Mouse (Mus musculus) right cerebral cortex, postnatal 14 days (tissue): ENCODE measurements around the gene Fuca2.
"Not testable (repeated sequence)": the region's sequence is repeated elsewhere in the genome, so short reads cannot be mapped to it uniquely, and the experiment has no call there.

Experiments used
- DNase-seq: peaks from one replicate; pipeline ENCODE4 v3.0.0; 2022

Gene Fuca2

DNA sequence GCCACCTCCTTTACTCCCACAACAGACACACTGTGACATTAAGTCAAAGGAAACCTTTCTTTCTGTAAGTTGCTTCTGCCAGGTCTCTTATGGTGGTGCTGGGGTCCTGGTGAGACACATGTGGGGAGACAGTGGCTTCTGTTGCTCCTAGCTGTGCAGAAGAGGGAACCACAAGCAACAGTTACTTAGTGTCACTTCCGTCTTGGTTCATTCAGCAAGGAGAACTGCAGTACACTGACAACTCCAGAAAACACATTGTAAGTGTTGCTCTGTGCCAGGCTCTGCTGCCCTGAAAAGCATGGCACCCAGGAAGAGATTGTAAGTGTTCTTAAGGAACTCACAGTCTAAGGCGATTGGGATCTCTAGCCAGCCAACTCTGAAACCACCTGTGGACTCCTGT, at the start of gene Fuca2:
Gene Fuca2 (plus strand): TSS at position 210 of the 400 bp plus-strand sequence.
- no peak for DNase-seq

DNA sequence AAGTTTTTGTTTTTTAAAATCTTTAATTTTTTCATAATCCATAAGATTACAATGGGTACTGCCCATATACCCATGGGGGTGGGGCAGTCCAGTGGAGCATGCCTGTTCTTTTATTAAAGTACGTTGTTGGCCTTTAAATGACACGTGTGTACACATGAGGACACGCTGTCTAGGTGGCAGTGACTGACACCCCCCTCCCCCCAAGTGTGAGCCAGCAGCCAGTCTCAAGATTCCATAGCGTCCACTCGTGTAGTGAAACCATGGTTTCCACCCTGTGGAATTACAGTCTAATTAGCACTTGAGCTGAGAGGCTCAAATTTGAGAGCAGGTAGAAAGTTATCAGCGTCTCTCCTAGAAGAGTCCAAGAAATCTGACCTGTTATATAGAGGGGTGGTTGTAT, 47.7 kb upstream of the Fuca2 start:
- no peak for DNase-seq

DNA sequence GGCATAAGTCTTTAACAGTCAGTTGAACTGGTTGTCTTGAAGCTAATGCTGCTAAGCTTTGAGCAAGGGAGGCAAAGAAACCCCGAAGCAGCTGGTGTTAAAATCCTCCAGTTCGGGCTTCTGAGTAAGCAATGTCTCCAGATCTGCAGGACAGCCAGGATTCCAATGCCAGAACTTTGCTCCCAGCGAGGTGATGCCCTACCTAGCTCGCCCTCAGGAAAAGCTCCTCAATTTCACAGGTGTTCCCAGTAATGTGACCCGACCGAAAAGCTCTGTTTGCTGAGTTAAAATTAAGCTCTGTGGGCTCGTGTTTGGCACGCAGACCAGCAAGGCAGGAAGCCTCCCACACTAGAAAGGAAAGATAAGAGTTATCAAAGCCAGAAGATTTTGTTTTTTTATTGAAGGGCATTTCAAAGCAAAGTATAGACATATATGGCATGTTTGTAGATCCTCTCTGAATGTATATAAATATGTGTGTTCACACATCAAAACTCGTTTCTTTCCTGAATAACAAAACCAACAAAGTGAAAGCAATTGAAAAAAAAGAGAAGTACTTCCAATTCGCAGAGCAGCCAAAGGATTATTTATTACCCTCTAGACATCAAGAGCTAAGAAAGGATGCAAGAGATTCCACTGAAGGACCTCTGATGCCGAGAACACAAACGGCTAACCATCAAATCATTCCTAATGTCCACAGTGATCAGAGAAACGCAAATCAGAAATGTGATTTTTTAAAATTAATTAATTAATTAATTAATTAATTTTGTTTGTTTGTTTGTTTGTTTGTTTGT, 45.9 kb upstream of the Fuca2 start:
- no peak for DNase-seq

DNA sequence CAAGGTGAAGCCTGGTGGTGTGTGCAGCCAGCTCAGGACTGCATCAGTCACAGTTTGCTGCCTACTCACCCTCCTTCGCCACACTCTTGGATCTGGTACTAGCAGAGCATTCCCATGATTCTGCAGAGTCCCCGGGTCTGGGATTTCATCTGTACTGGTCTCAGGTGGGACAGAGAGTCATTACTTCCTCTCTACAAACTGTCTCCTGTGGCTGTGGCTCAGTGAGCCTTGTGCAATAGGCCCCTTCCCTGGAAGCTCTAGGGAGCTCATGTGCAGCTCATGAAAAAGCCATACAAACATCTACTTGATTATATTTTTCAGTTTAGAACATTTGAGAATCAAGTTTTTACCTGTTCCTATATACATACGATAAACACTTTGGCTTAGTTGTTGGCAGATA, 35.0 kb upstream of the Fuca2 start:
- not testable (repeated sequence) for DNase-seq

DNA sequence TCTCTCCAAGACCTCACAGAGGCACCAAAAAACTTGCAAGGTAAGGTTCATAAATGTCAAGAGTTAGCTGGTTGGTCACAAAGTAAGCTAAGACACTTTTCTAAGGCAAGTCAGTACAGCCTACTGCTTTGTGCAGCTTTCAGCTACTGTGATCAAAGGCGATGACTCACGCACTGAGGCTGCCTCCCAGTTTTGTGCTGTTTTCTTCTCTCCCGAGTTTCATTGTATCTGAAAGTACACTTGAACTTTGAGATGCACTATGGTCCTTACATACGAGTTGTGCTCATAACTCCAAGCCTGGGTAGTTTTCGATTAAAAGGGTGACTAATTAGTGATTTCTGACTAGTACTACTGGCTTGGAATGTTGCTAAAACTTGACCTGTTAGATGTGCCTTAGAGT, 32.4 kb upstream of the Fuca2 start:
- DNase-seq, result no peak

DNA sequence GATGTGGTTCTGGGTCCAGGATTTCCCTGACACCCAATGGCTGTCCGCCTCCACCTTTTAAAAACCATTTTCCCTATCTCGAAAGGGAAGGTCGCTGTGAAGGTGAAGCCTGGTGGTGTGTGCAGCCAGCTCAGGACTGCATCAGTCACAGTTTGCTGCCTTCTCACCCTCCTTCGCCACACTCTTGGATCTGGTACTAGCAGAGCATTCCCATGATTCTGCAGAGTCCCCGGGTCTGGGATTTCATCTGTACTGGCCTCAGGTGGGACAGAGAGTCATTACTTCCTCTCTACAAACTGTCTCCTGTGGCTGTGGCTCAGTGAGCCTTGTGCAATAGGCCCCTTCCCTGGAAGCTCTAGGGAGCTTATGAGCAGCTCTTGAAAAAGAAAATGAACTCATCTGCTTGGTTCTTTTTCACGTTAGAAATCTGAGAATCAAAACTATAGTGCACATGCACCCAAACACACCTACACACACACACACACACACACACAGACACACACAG, 31.3 kb upstream of the Fuca2 start:
- not testable (repeated sequence) for DNase-seq

DNA sequence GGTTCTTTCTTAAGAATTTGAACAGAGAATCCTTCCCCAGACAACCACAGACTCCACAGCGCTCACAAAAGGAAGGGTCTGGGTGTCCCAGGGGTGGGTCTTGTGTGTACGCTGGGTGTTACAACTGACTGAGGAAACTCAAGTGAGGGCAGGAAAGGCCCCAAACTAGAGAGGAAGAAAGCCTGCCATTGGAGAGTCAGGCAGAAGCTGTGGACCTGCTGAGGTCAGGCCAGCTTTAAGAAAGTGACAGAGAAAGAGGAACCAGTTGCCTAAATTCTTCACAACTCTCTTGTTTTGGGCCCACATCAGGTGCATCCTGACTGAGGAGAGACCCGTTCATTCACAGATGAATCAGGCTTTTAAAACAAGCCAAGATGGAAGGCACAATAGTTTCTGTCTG, 29.1 kb upstream of the Fuca2 start:
- DNase-seq, result no peak

DNA sequence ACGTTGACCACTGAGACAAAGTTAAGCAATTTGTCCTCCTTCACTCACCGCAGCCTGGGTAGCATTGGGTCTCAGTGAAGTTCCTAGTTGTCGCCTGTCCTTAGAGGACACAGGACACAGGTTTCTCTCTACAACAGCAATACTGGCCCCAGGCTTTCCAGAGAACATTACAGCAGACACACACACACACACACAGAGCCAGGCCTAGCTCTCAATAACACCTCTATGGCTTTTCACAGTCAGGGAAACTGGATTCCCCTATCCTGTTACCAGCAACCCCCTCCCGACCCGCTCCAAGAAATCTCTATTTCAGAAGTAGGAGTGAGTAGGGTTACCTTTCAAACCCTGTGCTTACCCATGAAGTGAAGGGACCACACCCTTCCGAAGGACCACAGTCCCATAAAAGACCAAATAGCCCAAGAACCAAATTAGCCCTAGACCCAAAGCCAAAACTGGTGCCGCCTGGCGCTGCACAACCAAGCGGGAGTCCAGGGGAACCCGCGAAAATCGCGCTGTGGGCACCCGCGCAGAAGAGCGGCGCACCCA, 26.0 kb upstream of the Fuca2 start:
- DNase-seq, result peak; percentile 25

DNA sequence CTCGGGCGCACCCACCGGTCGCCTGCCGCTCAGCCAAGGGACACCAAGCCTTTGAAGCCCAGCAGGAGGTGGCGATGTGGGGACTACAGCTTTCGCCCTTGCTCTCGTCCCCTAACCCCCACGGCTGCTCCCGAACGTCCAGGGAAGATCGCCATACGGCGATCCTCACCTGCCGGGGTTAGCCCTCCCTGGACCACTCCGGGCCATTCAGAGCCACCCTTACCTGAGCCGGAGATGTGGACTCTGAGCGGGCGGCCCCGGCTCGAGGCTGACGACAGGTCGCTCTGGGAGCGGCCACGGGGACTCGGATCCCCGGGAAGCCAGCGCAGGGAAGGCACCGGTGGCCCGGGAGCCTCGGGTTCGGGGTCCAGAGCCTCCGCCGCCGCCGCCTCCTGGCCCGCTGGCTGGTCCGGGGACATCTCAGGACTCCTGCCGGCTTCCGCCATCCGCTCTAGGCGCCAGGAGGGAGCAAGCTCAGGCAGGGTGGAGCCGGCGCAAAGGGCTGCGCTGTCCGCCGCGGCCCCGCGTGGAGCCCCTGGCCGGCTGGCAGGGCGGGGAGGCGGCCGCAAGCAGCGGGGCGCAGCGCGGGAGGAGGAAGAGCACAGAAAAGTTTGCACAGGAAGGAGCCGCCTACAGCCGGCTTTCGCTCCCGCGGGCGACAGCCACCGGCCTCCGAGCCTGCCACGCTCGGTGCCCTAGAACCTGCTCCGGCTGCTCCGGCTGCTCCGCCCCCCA, 25.3 kb upstream of the Fuca2 start, which contains the start of gene Phactr2:
Gene Phactr2 (minus strand): TSS at position 580 of the 735 bp plus-strand sequence.
- peak; percentile 29 for DNase-seq

DNA sequence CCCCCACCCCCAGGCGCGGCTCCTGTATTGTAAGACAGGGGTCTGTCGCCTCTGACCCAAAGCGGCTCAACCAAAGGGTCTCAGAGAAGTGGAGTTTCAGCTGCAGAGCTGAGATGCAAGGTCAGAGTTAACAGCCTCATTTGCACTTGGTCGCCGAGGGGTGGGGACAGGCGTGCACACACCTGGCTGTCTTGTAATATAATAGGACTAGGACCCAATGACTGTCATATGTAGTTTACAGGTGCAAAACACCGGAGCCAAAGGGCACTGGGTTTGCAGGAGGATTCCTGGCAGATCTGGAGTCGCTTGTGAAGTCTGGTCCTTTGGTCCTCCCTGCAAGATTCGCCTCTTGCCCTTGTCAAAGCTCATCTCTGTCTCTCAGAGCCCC, 24.8 kb upstream of the Fuca2 start:
- DNase-seq, result no peak

DNA sequence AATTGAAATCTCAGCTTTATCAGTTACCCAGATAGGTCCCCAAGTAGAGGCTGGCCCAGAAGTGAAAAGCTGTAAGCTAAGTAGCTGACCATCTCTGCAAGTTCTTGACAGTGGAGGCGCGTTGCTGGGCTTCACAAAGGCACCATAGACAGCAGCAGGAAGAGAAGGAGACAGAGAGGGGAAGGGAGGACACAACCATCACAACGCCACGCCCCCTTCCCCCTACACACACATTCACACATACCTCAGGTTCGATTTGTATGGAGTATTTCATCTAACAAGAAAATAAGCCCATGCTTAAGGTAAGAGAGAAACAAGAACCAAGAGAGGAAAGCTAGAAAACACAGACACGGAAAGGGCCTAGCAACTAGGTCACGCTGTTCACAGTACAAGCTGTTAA, 24.2 kb upstream of the Fuca2 start:
- DNase-seq, result no peak

DNA sequence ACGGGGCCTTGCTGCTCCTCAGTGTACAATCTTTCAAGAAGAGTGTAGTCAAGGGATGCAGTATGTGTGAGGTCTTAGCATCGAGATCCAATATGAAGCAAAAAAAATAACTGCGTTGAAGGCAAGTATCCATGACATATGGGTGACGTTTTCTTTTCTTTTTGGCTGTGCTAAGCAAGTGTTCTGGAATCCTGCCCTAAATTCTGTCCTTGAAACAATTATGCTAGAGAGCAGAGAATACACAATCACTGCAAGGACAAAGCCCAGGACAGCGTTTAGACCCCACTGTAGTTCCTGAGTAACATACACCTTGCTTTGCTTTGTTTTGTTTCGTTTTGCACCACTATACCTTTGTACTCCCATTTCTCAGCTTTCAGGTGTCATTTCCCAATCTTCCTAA, 20.0 kb upstream of the Fuca2 start:
- DNase-seq, result no peak

DNA sequence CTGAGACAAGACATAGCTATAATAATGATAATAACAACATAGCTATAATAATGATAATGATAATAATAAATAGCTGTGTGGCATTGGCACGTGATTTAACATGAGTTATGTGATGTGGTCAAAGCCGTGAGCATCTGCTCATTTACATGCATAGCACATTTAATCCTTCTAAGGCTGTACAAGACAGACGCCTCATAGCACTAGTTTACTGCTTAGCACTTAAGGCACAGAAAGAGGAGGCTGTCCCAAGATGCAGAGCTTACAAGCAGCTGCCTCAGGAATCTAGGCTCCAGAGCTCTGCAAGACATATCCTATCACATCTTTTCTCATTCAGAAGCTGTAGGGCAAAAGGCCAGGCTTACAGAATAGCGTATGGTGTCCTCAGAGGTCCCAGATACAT, 13.4 kb upstream of the Fuca2 start:
- DNase-seq, result no peak

DNA sequence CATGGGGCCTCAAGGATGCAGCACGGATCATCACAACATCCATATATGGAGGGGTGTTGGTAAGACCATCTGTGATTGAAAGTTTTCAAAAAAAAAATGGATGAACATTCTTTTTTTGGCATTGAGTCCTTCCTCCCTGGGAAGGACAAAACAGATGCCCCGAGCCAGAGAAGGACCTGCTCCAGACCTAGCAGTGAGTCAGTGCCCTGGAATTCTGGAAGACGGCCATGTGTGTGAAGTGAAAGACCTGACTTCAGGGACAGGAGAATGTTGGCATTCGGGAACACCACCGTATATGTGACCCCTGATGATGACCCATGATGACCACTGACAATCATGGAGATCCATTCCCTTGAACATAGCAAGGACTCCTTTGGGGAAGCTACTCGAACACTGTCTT, 9.7 kb upstream of the Fuca2 start:
- no peak for DNase-seq

DNA sequence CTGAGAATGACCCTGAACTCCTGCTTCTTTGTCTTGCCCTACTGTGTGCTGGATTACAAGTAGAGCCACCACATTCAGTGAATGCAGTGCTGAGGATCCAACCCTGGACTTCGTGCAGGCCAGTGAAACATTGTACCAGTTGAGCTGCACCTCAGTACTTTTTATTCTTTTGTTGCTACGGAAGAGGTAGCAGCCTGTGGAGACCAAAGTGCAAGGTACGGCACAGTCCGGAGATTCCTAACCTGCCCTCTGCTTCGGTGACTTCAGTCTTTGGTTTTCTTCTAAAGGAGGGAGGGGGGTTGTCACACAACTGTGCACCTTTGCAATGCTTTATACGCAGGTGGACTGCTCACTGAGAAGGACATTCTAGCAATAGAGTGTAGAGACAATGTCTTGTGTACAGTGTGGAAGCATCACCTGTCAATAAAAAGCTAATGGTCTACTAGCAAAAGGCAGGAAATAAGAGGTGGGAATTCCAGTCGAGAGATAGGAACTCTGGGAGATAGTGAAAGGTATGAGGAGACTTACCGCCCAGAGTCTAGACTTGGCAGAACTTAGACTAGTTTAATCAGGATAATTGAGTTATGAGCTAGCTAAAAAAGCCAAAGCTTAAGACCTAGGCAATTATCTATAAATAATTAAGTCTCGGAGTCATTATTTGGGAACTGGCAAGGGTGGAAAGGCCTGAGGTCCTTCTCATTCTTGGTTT, 5.2 kb upstream of the Fuca2 start:
- no peak for DNase-seq

DNA sequence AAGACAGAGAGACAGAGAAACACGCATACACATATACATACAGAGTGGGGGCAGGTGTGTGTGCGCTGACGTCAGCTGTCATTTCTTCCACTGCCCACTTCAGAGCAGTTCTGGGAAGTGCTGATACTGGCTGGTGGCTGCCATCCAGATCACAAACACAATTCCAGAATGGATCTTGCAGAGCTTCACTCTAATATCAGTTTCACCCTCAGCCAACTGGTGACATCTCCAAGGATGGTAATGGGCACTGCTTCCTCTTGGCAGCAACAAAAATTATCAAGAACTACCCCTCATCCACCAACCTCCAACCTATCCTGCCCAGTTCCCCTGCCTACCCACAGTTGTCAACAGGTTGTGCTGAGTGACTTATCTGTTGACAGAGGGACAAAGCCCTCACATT, 3.0 kb upstream of the Fuca2 start:
- DNase-seq, result no peak

DNA sequence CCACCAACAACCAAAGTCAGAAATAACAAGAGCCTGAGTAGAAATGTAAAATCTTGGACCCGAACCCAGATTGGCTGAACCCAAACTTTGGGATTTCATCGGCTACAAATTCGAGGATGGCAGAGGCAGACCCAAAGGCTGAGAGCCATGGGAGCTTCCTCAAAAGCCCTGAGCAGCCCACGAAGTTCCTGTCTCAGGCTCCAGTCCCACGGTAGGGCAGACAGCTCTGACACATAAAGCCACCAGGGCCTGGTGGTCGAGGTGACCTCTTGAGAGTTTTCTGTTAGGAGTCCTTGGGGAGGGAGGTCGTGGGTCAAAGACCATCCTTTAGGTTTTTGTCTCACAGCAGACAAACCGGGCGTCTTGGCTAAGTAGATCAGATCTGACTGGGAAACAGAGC, 1.1 kb downstream of the Fuca2 start:
- DNase-seq, result no peak

DNA sequence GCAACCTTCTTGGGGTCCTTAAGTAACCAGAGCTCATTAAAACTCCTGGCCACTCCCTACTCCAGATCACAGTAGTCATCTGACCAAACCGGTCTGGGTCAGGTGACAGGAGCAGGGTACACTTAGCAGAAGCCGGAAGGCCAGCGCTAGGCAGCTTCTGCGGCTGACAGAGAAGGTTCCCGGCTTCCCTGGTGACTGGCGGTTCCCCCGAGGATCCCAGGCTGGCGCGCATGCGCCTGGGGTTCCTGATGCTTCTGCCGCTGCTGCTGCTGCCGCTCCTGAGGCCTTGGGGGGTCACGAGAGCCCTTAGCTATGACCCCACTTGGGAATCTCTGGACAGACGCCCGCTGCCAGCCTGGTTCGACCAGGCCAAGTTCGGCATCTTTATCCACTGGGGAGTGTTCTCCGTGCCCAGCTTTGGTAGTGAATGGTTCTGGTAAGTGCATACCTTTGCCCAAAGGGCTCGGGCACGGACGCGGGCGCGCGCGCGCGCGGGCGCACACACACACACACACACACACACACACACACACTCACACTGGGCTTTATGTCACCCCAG, 1.7 kb downstream of the Fuca2 start:
- peak; percentile 86 for DNase-seq

DNA sequence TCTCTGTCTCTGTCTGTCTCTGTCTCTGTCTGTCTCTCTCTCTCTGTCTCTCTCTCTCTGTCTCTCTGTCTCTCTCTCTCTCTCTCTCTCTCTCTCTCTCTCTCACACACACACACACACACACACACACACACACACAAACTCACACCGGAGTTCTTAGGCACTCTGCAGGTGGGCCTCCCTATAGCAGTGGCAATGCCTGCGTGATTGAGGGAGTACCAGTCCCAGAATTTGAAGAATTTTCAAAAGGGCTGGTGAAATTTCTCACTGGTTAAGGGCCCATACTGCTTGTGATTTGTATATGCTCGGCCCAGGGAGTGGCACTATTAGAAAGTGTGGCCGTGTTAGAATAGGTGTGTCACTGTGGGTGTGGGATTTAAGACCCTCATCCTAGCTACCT, 2.2 kb downstream of the Fuca2 start:
- not testable (repeated sequence) for DNase-seq

DNA sequence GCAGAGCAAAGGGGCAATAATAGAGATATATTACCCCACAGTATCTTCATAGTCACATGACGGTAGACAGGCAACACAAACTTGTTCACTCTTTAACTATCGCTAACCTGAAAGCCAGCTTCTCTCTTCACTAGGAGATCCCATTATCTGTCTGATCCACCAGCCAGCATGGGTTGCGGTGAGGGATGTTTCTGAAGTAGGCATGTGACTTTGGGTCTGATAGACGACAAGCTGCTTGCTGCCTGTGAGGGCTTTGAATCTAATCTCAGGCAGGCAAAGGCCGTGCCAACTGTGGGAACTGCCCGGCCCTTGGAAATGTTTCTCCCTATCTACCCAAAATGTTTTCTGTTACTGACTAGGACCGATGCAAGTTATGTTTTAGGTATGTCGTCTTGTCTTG, 3.0 kb downstream of the Fuca2 start:
- no peak for DNase-seq

DNA sequence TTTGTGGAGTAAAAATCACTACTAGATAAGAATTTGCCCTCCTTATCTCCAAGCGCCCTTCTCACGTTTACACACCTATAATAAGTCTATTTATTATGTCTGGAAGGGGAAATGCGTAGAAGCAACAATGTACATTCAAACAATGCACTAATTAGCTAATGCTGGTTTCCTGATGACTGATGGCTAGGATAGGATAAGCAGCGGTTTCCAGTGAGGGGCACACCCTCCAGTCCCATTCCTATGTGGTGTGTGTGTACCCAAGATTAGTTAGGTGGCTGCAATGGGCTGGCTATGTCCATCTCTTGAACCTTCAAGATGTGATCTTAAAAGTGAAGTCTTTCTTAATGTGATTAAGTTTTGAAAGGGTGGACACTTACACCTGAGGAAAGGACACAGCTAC, 22.5 kb downstream of the Fuca2 start:
- DNase-seq, result no peak

DNA sequence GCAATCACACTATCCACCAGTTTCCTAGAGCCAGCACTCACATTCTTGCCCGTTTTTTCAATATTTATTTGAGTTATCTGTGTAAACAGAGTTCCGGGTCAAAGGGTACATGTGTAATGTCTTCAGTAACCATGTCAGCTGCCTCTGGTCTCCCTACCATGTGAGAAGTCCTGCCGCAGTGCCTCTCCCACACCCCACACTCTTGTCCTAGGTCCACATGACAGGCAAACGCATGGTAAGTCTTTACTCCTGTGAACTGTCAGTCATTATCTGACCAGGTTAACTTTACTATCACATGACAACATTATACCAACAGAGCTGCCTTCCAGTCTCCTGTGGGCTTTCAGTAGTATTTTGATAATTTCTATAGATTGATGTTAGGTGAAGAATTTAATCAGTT, 28.8 kb downstream of the Fuca2 start:
- no peak for DNase-seq

DNA sequence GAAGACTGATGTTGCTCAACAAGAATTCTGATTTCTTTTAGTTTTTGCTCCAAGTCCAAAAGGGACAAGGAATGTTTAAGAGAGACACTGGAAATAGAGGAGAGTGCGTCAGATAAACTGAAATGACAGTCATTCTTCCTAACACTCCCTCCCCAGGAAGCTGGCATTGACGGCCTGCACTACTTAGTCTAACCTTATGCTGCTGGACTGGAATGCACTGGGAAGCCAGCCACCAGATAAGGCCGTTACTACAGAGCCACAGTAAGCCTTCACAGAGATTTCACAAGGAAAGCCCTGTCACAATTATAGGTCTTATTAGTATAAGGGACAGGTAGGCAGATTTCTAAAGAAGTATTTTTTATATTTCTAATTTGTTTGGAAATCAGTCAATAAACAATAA, 35.4 kb downstream of the Fuca2 start:
- no peak for DNase-seq
